Mouse (Mus musculus) gastrocnemius, postnatal 25 days (tissue): ENCODE data around the gene Tmeff1. TPM values are rescaled to one million over a fixed set of nuclear protein-coding genes. Genes with fewer than 3 reads are reported as not detected.

Source experiments
- DNase-seq: peaks from one replicate; pipeline ENCODE4 v3.0.0; 2022
- total RNA-seq, 2 experiments: library from RNA; stranded (reverse); gene quantifications; 1 replicate in 1 of 2; 2 replicates in 1 of 2; pipeline ENCODE4 v1.2.3; 2021

Gene Tmeff1
- total RNA-seq, 2 experiments from 2014 or later: 0.20 to 2.3 TPM

DNA sequence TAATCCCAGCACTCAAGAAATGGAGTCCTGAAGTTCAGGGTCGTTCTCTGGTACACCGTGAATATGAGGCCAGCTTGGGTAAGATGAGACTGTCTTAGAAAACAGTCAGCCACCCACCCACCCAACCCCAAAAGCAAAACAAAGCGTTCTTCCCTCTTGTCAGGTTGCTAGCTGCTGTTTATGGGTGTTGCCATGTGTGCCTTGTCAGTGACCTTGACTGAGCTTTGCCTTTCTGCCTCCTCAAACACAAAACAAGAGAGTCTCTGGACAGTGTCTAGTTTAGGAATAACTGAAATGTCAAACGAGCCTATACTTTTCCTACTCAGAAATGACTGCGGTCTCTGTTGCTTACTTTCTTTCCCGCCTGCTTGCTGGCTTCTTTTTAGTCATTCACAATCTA, 37.3 kb downstream of the Tmeff1 start:
- DNase-seq: no peak

DNA sequence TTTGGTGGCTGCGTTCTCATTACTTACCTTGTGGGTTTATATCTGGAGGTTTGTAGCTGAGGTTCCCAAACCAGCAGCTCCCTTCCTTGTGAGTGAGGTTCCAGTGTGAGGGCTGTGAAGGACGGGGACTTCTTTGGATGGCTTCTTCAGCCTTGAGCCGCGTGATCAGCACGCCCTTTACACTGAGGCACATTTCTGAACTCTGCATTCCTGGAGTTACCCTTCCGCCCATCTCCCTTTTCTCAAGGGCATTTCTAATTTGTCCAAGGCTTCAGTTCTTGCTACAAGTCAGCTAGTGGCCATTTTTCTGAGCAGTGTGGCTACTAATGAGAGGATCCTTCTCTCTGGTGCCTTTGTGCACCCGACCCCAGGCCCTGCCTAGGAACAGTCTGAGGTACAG, 38.0 kb downstream of the Tmeff1 start:
- no peak for DNase-seq

- no peak for DNase-seq
Observed at GRCm38 (mm10) chr4:48624961-48625360, 40.0 kb downstream of the Tmeff1 start.

- DNase-seq: no peak
Observed at GRCm38 (mm10) chr4:48625836-48626235, 40.9 kb downstream of the Tmeff1 start.

GRCm38 (mm10) chr4:48629445-48629844, 44.5 kb downstream of the Tmeff1 start:
- DNase-seq: no peak

GRCm38 (mm10) chr4:48633529-48633928, 48.6 kb downstream of the Tmeff1 start:
- no peak for DNase-seq

DNA sequence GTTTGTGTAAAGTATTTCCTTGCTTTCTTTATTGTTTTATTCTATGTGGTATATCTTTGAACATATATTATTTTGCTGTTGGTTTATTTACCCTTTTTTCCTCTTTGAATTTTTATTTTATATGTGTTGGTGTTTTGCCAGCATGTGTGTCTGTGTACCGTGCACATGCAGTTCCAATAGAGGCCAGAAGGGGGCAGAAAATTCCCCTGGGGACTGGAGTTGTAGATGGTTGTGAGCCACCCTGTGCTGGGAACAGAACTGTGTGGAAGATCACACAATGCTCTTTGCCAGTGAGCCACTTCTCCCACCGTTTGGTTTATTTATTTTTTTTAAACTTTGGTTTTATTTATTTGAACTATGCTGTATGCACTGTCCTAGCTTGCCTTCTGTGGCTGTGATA, 49.1 kb downstream of the Tmeff1 start:
- no peak for DNase-seq

DNA sequence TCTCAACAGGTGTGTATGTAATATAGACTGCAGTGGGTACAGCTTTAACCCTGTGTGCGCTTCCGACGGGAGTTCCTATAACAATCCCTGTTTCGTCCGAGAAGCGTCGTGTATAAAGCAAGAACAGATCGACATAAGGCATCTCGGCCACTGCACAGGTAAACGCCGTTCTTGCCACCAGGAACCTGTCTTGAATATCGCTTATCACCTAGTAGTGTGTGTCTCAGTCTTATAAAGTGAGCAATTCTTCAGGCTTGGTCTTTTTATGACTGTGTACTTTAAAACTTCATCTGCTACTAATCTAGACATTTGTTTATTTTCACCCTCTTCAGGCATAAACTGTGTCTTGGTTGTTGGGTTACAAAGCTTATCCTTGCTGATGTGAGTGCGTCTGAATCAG, 51.9 kb downstream of the Tmeff1 start:
- DNase-seq: no peak

GRCm38 (mm10) chr4:48638132-48638531, 53.2 kb downstream of the Tmeff1 start:
- DNase-seq: no peak

DNA sequence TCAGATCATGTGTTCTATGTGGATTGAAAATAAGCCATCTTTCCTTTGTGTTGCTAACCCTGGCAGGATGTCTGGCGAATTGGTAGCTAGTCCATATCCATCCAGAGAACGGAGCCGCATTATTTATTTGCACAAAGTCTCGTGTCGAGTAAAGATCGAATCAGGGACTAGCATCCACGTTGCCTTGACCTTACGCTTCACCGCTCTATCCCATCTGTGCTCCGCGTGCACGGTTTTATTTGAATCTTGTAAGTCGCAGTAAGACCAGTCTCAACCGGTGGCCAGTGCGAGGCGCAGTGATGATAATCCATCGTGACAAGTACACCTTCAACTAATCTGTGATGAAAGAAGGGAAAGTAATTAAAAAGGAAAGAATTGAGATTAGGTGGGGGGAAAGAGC, 54.5 kb downstream of the Tmeff1 start:
- no peak for DNase-seq

DNA sequence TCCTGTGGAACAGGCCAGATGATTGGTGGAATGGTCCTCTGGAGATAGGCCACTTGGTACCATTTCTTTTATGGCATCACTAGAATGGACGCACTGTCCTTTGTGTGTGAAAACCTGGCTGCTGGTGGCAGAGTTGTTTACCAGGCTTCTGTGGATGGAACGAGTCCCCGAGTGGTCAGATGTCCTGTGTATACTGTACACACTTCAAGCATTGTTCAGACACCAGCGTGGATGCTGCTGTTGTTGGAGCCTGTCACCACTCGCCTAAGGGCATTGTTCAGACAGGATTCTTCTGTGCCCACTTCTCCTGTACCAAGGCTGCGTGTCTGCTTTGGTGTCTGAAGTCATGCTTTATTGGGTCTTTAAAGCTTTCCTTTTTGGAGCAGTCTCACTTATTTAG, 58.8 kb downstream of the Tmeff1 start:
- no peak for DNase-seq

DNA sequence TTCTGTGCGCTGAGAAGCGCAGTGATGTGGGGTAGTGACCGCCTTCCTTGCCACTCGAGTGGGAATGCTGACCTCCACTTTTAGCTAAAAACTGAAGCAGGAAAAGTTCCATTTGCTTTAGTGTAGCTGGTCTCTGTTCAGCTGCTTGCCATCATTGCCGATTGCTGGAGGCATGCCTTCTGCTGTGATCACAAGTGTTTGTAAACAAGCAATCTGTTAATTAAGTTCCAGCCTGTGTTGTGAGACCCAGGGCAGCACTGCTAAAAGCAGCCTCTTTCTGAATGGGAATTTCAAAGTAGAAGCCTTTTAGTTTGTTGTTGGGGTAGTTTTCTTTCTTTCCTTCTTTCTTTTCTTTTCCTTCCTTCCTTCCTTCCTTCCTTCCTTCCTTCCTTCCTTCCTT, 61.2 kb downstream of the Tmeff1 start:
- DNase-seq: no peak

- DNase-seq: no peak
Observed at GRCm38 (mm10) chr4:48650617-48651360, 65.8 kb downstream of the Tmeff1 start.

DNA sequence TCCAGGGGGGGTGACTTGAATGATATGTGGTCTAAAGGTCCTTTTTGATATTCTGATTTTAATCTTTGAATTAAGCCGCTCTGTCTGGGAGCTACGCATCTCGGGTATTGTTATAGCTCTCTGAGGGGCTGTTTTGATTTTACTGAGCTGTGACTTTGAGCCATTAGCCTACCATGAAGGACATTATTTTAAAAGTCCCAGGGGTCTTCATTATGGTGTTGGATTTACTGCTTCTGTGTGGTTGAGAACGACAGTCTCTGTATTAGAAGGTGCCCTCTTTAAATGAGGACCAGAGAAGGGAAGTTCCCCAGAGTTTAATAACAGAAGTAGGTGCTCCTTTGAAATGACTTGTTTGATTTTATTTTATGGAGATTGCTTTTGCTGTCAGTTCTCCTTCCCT, 69.1 kb downstream of the Tmeff1 start:
- no peak for DNase-seq

DNA sequence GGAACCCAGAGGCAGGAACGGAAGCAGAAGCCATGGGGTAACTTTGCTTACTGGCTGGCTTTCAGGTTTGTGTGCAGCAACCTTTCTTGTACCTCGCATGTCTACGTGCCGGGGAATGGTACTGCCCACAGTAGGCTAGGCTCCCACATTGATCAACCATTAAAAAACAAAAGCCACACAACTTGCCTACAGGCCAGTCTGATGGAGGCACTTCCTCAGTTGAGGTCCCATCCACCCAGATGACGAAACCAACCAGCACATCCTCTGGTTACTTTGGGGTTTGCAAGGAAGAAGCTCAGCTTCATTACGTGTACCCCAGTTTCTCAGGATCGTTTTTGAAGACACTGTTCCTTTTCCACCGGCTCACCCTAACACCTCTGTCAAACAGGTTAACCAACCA, 71.6 kb downstream of the Tmeff1 start:
- DNase-seq: no peak

GRCm38 (mm10) chr4:48660144-48660543, 75.2 kb downstream of the Tmeff1 start:
- no peak for DNase-seq

DNA sequence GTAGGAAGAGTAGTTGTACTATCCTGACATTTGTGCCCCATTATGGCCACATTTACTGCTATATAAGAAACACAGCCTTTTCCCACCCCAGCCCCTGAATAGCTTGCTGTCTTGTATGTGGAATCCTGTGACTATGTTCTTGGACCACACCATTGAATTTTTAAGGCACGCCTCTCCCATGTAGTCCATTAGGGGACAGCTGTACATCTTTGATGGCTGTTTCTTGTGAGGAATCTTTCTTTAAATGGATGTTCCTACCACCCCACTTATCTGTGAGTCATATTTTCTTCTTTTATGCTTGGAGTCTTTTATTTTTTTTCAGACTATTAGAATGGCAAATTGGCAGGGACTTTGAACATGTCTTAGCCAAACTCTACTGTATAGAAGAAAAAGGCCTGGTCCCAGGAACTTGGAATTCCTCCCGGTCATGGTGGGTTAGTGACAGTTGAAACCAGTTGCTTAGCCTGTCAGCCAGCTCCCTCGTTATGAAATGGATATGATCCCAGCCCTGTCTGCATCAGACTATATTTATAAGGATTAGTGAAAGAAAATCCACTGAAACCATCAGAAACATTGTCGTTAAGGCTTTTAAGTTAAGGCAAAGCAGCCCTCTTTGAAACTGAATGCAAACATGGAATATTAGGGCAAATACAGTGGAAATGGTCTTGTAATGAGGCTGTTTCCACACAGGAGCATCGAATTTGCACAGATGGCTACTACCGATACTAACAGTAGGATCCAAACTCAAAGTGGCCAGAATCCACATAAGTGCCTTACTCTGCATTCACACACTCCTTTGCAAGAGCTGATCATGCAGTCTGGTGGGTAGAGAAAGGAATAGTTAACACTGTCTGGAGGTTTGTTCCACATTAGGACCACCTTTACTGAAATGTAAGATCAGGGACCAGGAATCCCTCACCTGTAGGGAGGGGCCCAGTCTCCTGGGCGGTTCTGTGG, 75.9 kb downstream of the Tmeff1 start:
- no peak for DNase-seq

DNA sequence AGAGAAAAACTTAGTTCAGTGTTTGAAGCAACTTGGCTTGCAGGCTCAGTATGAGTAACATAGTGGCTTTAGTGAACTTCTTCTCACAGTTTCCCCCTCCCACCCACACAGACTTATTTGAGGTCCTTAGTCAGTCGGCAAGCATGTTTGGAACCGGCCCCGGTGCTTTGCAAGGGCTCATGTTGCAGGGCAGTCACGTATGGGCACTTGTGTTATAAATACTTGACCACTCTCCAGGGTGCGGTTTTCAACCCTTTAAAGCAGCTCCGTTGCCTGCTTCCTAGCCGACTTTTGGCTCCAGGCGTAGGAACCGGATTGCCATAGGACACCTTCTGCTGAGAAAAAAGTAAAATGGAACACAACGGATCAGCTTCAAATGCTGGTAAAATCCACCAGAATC, 78.3 kb downstream of the Tmeff1 start, which contains the start of gene Cavin4:
Gene Cavin4 (plus strand): TSS at position 244 of the 400 bp plus-strand sequence.
- peak; percentile 70 for DNase-seq

DNA sequence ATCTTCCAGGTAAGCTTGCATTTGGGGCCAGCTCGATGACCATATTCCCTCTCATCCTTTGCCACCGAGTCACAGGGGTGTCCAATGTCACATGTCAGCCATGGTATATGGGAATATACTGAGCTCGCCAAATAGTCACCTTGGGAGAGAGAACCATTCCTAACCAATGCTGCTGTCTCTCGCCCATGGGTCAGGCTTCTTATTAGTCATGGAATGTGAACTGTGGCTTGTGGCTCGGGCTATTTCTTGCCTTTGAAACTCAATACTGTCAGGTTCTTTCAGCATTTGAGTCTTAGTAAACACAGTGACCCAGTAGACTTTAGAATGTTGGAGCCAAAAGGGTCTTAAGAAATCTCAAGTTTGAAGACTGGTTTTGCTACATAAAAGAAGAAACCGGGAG, 79.0 kb downstream of the Tmeff1 start:
- no peak for DNase-seq

GRCm38 (mm10) chr4:48667279-48667678, 82.3 kb downstream of the Tmeff1 start:
- no peak for DNase-seq

DNA sequence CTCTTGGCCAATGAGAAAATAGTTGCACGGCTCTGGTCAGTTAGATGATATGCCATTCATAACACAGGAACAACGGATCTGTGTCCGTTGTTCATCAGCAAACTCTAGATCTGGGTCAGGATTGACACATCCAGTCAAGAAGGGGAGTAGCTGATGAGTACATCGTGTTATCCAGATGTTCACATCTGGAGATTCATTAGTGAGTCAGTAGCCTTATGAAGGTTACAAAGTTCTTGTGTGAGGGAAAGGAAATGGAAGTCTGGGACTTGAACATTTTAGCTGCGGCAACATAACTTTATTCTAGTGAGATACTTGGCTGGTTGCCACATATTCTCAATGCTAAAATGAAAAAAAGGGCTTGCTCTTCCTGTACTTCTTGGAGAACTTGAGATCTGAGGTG, 87.9 kb downstream of the Tmeff1 start:
- DNase-seq: no peak

DNA sequence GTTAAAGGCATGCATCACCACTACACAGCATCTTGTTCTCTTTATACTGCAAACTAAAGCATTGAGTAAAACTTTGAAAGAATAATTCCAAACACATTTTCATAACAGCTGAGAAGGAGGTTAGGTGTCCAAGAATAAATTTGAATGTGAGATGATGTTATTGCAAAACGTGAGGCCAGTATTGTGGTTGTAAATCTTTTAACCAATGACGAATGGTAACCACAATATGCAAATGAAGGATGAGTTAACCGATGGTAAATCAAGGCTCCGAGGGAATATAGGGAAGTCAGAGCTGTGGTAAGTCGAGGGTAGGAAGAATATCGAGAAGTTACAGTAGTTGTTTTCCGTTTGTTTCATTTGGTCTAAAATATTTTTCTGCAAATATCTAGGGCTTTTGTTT, 89.4 kb downstream of the Tmeff1 start:
- no peak for DNase-seq

DNA sequence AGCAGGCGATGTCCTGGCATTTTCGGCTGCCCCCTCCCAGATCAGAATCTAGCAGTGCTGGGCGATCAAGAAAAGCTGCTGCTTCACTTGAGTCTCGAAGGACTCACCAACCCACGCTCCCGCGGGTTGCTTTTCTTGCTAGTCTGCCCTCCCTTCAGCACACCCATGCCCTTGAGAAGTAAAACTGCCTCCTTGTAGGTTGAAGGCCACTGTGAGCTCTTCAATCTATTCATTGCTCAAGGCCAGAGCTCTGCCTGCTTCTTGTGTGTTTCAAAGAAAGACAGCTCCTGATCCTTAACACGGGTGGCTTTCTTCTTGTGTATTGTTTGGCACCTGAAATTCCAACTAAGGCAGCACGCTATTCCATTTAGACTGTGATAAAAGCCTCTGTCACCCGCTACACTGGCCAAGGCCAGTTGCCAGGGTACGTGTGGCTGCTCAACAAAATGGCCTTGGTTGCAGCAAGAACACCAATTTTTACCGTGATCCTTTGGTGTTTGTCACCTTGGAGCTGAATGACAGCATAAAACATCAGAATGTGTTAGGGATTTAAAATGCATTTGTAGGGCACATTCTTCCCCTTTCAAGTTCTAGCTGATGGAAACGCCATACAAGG, 91.7 kb downstream of the Tmeff1 start:
- no peak for DNase-seq
